Mouse (Mus musculus): ENCODE measurements around the gene Fignl2. TPM values are rescaled to one million over a fixed set of nuclear protein-coding genes. Genes with fewer than 3 reads are reported as not detected.
"Not testable (repeated sequence)": the region's sequence is repeated elsewhere in the genome, so short reads cannot be mapped to it uniquely, and the experiment has no call there.

Gene Fignl2
- polyA plus RNA-seq, 1 experiment from 2014 or later, result 0.26 TPM

GRCm38 (mm10) chr15:101115511-101116110 is 37.2 kb upstream of the Fignl2 start, which contains the start of gene Ankrd33:
Ankrd33 (plus strand) TSS chr15:101115755.
- no peak within 1 kb of the TSS for H3K27ac ChIP-seq (replicated peaks; ENCODE audit: low read depth, low read length)
- no peak within 1 kb of the TSS for H3K9ac ChIP-seq (ENCODE audit: low read depth, low read length)
- ATAC-seq (ENCODE audit: low read depth), result no peak
- no peaks in the 10 kb centered on the region for H3K9me3 ChIP-seq (ENCODE audit: control insufficient read depth, low read length)
- H3K27me3 ChIP-seq (replicated peaks; ENCODE audit: control insufficient read depth, insufficient read depth, low read length), result no peaks in the 10 kb centered on the region
- no peak for DNase-seq (ENCODE audit: low spot score)
- no peaks in the 10 kb centered on the region for H3K4me1 ChIP-seq (ENCODE audit: control insufficient read depth, insufficient read depth, low read length)
- WGBS, result 78% methylated on average over 5 of the region's 5 CpGs
- no peak within 1 kb of the TSS for H3K4me3 ChIP-seq (ENCODE audit: low read depth, low read length)
- no peak within 1 kb of the TSS for H3K4me2 ChIP-seq (ENCODE audit: low read depth, low read length)
- H3K36me3 ChIP-seq (ENCODE audit: control insufficient read depth, insufficient read depth, low read length), result no peaks in the 10 kb centered on the region

GRCm38 (mm10) chr15:101113778-101114177 is 35.4 kb upstream of the Fignl2 start:
- not testable (repeated sequence) for H3K9me3 ChIP-seq (ENCODE audit: control insufficient read depth, low read length); H3K4me2 ChIP-seq (ENCODE audit: low read depth, low read length); DNase-seq (ENCODE audit: low spot score); H3K27me3 ChIP-seq (replicated peaks; ENCODE audit: control insufficient read depth, insufficient read depth, low read length); H3K4me3 ChIP-seq (ENCODE audit: low read depth, low read length); ATAC-seq (ENCODE audit: low read depth); H3K9ac ChIP-seq (ENCODE audit: low read depth, low read length); H3K36me3 ChIP-seq (ENCODE audit: control insufficient read depth, insufficient read depth, low read length); H3K4me1 ChIP-seq (ENCODE audit: control insufficient read depth, insufficient read depth, low read length)
- peak overlapping the region; percentile 53; the same call in 1 of the 2 replicates for H3K27ac ChIP-seq (replicated peaks; ENCODE audit: low read depth, low read length)
- 95% methylated on average over 2 of the region's 2 CpGs for WGBS

- Histone ChIP-seq H3K27ac (replicated peaks; ENCODE audit: low read depth, low read length) (peak overlapping the region; percentile 53), H3K27me3 (replicated peaks; ENCODE audit: control insufficient read depth, insufficient read depth, low read length) (no peaks in the 10 kb centered on the region), H3K4me2 (ENCODE audit: low read depth, low read length) (no peak overlapping the region), H3K36me3 (ENCODE audit: control insufficient read depth, insufficient read depth, low read length) (no peaks in the 10 kb centered on the region), H3K4me3 (ENCODE audit: low read depth, low read length) (no peak overlapping the region), H3K4me1 (ENCODE audit: control insufficient read depth, insufficient read depth, low read length) (no peaks in the 10 kb centered on the region), H3K9ac (ENCODE audit: low read depth, low read length) (no peak overlapping the region), H3K9me3 (ENCODE audit: control insufficient read depth, low read length) (no peaks in the 10 kb centered on the region)
- 46% methylated on average over 8 of the region's 8 CpGs for WGBS
- DNase-seq (ENCODE audit: low spot score) (peak; percentile 80), ATAC-seq (ENCODE audit: low read depth) (0 out of 2 replicates have a peak, but pooled peaks have one; percentile 44)
Measured at GRCm38 (mm10) chr15:101113176-101113575, 34.8 kb upstream of the Fignl2 start.

GRCm38 (mm10) chr15:101107906-101108671 is 29.7 kb upstream of the Fignl2 start:
- ATAC-seq (ENCODE audit: low read depth) (no peak), DNase-seq (ENCODE audit: low spot score) (no peak)
- H3K4me1 ChIP-seq (ENCODE audit: control insufficient read depth, insufficient read depth, low read length), result no peaks in the 10 kb centered on the region
- H3K4me3 ChIP-seq (ENCODE audit: low read depth, low read length), result no peak overlapping the region
- no peaks in the 10 kb centered on the region for H3K27me3 ChIP-seq (replicated peaks; ENCODE audit: control insufficient read depth, insufficient read depth, low read length)
- no peaks in the 10 kb centered on the region for H3K36me3 ChIP-seq (ENCODE audit: control insufficient read depth, insufficient read depth, low read length)
- H3K27ac ChIP-seq (replicated peaks; ENCODE audit: low read depth, low read length), result no peak overlapping the region
- no peak overlapping the region for H3K9ac ChIP-seq (ENCODE audit: low read depth, low read length)
- H3K4me2 ChIP-seq (ENCODE audit: low read depth, low read length), result no peak overlapping the region
- H3K9me3 ChIP-seq (ENCODE audit: control insufficient read depth, low read length), result no peaks in the 10 kb centered on the region
- 85% methylated on average over 5 of the region's 5 CpGs for WGBS

- H3K9ac ChIP-seq (ENCODE audit: low read depth, low read length), result no peak overlapping the region
- H3K27ac ChIP-seq (replicated peaks; ENCODE audit: low read depth, low read length), result no peak overlapping the region
- no peak overlapping the region for H3K4me3 ChIP-seq (ENCODE audit: low read depth, low read length)
- H3K4me2 ChIP-seq (ENCODE audit: low read depth, low read length), result peak overlapping the region; percentile 34; the same call in 1 of the 2 replicates
- no peaks in the 10 kb centered on the region for H3K36me3 ChIP-seq (ENCODE audit: control insufficient read depth, insufficient read depth, low read length)
- DNase-seq (ENCODE audit: low spot score) (no peak), ATAC-seq (ENCODE audit: low read depth) (no peak)
- no peaks in the 10 kb centered on the region for H3K27me3 ChIP-seq (replicated peaks; ENCODE audit: control insufficient read depth, insufficient read depth, low read length)
- H3K9me3 ChIP-seq (ENCODE audit: control insufficient read depth, low read length), result no peaks in the 10 kb centered on the region
- H3K4me1 ChIP-seq (ENCODE audit: control insufficient read depth, insufficient read depth, low read length), result no peaks in the 10 kb centered on the region
- 77% methylated on average over 10 of the region's 10 CpGs for WGBS
Measured at GRCm38 (mm10) chr15:101106011-101106410, 27.6 kb upstream of the Fignl2 start.

GRCm38 (mm10) chr15:101105496-101105994 is 27.2 kb upstream of the Fignl2 start:
- ATAC-seq (ENCODE audit: low read depth) (peak; percentile 74), DNase-seq (ENCODE audit: low spot score) (peak; percentile 61)
- H3K4me3 ChIP-seq (ENCODE audit: low read depth, low read length), result no peak overlapping the region
- H3K9ac ChIP-seq (ENCODE audit: low read depth, low read length), result no peak overlapping the region
- no peaks in the 10 kb centered on the region for H3K9me3 ChIP-seq (ENCODE audit: control insufficient read depth, low read length)
- 19% methylated on average over 12 of the region's 12 CpGs for WGBS
- H3K4me2 ChIP-seq (ENCODE audit: low read depth, low read length), result peak overlapping the region; percentile 34
- H3K4me1 ChIP-seq (ENCODE audit: control insufficient read depth, insufficient read depth, low read length), result no peaks in the 10 kb centered on the region
- no peaks in the 10 kb centered on the region for H3K36me3 ChIP-seq (ENCODE audit: control insufficient read depth, insufficient read depth, low read length)
- H3K27me3 ChIP-seq (replicated peaks; ENCODE audit: control insufficient read depth, insufficient read depth, low read length), result no peaks in the 10 kb centered on the region
- no peak overlapping the region for H3K27ac ChIP-seq (replicated peaks; ENCODE audit: low read depth, low read length)

- WGBS, result 66% methylated on average over 9 of the region's 9 CpGs
- H3K9ac ChIP-seq (ENCODE audit: low read depth, low read length), result no peak overlapping the region
Measured at GRCm38 (mm10) chr15:101103605-101104304, 25.4 kb upstream of the Fignl2 start.

GRCm38 (mm10) chr15:101100996-101101395 is 22.6 kb upstream of the Fignl2 start:
- DNase-seq (ENCODE audit: low spot score) (no peak), ATAC-seq (ENCODE audit: low read depth) (no peak)
- Histone ChIP-seq H3K36me3 (ENCODE audit: control insufficient read depth, insufficient read depth, low read length) (no peaks in the 10 kb centered on the region), H3K4me2 (ENCODE audit: low read depth, low read length) (no peak overlapping the region), H3K9ac (ENCODE audit: low read depth, low read length) (no peak overlapping the region), H3K27ac (replicated peaks; ENCODE audit: low read depth, low read length) (no peak overlapping the region), H3K4me1 (ENCODE audit: control insufficient read depth, insufficient read depth, low read length) (peaks cover 12% of the 10 kb centered on the region), H3K27me3 (replicated peaks; ENCODE audit: control insufficient read depth, insufficient read depth, low read length) (no peaks in the 10 kb centered on the region), H3K9me3 (ENCODE audit: control insufficient read depth, low read length) (no peaks in the 10 kb centered on the region), H3K4me3 (ENCODE audit: low read depth, low read length) (no peak overlapping the region)
- WGBS, result 72% methylated on average over 3 of the region's 3 CpGs

More at GRCm38 (mm10) chr15:101103605-101104304, 25.4 kb upstream of the Fignl2 start:
- H3K4me1 ChIP-seq (ENCODE audit: control insufficient read depth, insufficient read depth, low read length), result 0 out of 2 replicates have a peak, but pooled peaks cover under 1% of the 10 kb centered on the region
- no peaks in the 10 kb centered on the region for H3K36me3 ChIP-seq (ENCODE audit: control insufficient read depth, insufficient read depth, low read length)
- H3K4me2 ChIP-seq (ENCODE audit: low read depth, low read length), result no peak overlapping the region
- DNase-seq (ENCODE audit: low spot score) (no peak), ATAC-seq (ENCODE audit: low read depth) (no peak)
- no peaks in the 10 kb centered on the region for H3K27me3 ChIP-seq (replicated peaks; ENCODE audit: control insufficient read depth, insufficient read depth, low read length)
- H3K9me3 ChIP-seq (ENCODE audit: control insufficient read depth, low read length), result no peaks in the 10 kb centered on the region
- no peak overlapping the region for H3K27ac ChIP-seq (replicated peaks; ENCODE audit: low read depth, low read length)
- H3K4me3 ChIP-seq (ENCODE audit: low read depth, low read length), result no peak overlapping the region
